Mouse (Mus musculus) right cerebral cortex, postnatal 10 days (tissue): ENCODE results near the gene Foxp1.

ENCODE experiments used
- DNase-seq, 2 experiments: peaks; one replicate each; pipeline ENCODE4 v3.0.0; 2021; ENCODE audit warnings: low spot score in 2 of 2

Foxp1 gene

GRCm38 (mm10) chr6:99289220-99289619 is 233.3 kb downstream of the Foxp1 start:
- no peak for DNase-seq

DNA sequence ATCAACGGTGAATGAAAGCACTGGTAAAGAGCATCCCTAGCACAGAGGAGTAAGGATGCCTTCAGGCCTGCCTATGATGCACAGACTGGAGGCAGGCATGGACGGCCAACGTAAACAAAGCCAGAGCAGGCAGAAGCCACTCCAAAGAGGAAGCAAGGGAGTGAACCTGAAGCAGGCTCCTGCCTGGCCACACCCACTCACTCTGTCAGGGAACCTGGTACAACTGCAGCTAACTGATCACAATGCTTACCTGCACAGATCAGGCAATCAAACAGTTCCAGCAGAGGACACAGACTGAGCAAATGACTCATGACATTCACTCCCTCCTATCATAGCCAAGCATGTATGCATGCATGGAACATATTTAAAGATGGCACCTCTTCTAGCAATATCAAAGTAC is 237.5 kb downstream of the Foxp1 start:
- DNase-seq, result no peak

- DNase-seq, result no peak
Observed at GRCm38 (mm10) chr6:99284019-99284418, 238.5 kb downstream of the Foxp1 start.

DNA sequence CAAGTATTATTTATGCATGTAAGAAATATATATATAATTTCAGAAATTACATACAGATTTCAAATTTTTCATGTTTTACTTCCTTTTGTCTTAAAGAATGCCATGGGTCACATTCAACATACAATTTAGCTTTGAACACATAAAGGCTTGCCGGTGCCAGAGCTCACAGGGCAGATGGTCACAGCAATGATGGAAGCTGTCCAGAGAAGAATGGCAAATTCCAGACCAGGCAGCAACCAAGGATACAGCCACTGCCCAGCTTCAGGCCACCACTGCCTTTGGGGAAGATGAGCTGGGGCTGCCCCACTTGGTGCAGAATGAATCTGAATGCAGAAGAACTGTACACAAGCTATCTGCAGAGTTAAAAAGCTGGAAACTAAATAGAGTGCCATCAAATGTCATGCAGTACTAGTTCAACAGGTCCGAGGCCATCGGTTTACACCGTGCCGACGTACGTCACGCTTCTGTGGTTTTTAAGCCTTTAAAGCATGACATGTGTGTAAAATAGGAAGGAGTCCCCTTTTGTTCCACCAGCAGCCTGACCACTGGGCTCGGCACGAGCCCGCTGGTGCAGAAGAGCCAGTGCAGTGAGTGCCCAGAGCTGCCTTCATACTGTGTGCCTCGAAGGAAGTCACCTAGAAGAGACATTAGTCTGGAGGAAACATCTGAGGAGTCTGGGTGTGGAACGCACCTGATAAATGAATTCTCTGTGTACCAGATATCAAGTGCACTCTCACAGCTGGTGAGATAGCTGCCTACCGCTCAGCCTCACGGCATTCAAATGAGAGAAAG is 239.5 kb downstream of the Foxp1 start:
- DNase-seq, result no peak

DNA sequence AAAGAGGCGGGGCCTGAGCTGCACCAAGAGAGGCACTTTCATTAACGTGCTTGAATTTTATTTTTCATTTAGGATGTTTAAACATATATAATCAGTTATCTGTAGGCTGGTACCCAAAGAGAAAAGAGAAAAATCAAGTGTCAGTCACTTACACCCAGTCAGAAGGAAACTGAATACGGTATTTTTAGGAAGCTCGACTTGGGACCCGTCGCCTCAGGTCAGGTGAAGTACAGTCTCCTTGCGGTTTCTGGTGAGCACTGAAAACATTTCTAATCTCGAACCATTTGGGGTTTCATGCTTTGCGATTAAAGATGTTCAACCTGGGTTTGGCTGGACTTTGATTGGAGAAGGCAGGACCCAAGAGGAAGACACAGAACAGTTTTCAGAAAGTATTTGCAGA is 241.1 kb downstream of the Foxp1 start:
- DNase-seq, result no peak

- no peak for DNase-seq
Observed at GRCm38 (mm10) chr6:99280619-99281018, 241.9 kb downstream of the Foxp1 start.

DNA sequence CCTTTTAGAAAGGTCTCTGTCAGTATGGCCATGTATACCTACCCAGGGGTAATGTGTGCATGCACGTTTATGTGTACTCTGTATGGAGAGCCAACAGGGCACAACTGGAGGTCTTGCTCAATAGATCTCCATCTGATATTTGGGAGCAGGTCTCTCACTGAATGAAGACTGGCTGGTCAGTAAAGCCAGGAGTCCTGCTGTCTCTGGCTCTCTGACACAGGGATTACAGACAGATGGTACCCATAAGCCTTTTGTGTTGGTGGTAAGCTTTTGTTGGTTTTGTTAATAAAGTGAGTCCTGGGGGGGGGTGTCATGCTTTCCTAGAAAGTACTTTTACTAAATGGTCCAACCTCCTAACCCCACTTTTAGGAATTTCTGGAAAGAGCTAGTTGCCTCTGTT is 245.3 kb downstream of the Foxp1 start:
- DNase-seq, result no peak

GRCm38 (mm10) chr6:99276297-99276653 is 246.2 kb downstream of the Foxp1 start:
- no peak for DNase-seq

- no peak for DNase-seq
Observed at GRCm38 (mm10) chr6:99275381-99276296, 246.9 kb downstream of the Foxp1 start.

GRCm38 (mm10) chr6:99274667-99275066 is 247.9 kb downstream of the Foxp1 start:
- no peak for DNase-seq

DNA sequence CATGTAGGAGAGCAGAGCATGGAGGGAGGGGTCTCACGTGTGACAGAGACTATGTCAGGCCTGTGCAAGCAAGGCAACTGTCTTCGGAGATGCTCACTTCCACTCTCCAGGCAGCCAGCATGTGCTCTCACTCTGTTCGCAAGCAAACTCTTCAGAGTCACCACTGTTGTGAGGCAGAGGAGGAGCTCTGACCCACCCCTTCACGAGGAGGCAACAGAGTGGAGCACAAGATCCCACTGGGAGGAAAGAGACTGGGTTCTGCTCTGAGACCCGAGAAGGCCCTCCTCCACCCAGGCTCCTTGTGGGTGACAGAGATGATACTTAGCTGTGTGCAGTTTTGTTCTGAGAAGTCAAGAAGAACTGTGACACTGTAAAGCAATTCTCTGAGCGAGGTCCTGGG is 248.3 kb downstream of the Foxp1 start:
- no peak for DNase-seq

DNA sequence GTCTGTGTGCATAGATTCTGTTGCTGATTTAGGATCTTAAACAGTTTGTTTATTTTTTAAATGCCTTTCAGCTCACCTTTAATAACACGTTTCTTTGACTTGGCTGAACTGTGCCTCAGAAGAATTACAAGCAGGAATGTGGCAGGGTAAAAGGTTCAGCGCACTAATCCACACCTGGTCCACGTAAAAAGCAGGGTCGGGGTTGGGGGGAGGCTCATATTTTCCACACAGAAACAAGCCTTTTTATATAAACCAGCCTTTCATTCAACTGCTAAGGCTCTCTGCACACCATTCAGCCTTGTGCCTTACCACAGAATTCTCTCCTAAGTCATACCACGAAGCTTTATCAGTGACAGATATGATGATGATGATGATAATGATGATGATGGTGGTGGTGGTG is 249.3 kb downstream of the Foxp1 start:
- DNase-seq, result no peak

DNA sequence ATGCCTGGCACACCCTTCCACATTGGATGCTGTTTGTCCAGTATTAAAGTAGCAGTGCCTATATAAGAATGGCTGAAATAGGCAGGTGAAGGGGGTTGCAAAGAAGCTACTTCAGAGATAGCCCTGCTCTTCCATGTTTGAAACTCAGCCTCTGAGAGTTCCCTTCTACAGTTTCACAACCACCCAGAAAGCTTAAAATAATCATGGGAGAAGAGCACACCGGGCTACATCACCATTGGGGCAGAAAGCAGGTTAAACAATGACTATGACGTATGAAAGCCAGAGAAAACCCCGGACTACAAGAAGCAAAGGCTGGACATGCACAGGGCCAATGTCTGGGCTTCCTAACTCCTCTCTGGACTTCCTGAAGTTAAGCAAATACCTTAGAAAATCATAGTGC is 250.3 kb downstream of the Foxp1 start:
- DNase-seq, result no peak

- no peak for DNase-seq
Observed at GRCm38 (mm10) chr6:99271741-99272140, 250.8 kb downstream of the Foxp1 start.

DNA sequence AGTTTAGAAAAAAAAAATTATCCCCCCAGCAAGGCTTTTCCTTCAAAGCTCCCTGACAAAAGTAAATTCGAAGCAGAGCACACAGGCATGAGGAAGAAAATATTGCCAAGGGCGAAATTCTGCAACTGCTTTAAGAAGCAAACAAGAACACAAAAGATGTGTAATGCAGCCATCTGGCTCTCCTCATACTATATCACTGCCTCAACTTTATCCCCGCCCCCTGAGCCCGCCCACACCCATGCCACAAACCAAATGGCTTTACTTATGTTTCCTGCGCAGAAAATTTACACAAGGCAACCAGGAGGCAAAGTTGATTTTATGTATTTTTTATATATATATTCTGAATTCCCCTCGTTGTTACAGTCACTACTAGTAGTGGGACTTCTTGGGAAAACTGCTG is 252.6 kb downstream of the Foxp1 start:
- DNase-seq, result no peak

DNA sequence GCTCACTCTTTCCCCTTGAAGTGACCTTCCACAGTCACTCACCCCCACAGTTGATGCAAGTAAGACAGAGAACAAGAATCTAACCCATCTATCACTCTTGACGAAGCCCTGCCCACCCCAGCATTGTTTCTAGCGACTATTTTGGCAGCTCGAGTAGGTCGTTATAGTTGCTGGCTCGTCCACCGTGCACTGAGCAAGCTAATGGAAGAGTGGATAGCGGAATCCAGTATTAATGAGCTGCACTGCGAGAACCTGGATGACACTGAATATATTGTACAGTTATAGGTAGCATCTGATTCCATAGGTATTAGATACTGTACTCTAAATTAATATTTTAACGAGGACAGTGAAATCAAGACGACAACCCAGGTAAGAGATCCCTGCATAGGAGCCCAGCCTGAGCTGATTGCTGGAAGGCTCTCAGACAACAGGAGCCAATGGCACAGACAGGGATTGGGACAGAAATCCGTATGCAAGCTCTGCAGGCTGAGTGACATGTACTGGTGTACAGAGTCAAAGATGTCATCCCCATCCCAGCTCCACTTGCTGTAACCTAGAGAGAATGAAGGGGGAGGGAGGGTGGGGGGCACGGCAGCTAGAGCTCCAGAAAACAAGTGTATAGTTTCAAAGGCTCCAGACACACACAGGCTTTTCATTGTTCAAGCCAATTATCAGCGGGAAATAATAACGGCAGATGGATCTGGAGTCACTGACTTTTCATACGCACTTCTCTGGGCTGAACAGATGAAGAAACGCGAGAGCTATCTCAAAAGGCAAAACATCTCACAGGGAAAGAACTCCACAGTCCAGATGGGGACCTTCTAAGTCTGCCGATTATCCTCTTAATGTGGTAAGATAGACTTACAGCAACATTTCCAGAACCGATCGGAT is 254.1 kb downstream of the Foxp1 start:
- DNase-seq, result no peak

- DNase-seq, result no peak
Observed at GRCm38 (mm10) chr6:99265945-99266656, 256.4 kb downstream of the Foxp1 start.

- DNase-seq, result no peak
Observed at GRCm38 (mm10) chr6:99265173-99265572, 257.3 kb downstream of the Foxp1 start.

- no peak for DNase-seq
Observed at GRCm38 (mm10) chr6:99264192-99265093, 258.1 kb downstream of the Foxp1 start.

GRCm38 (mm10) chr6:99263886-99264185 is 258.7 kb downstream of the Foxp1 start:
- no peak for DNase-seq
